Mouse (Mus musculus): ENCODE results near the gene Ehf.

Ehf gene

DNA sequence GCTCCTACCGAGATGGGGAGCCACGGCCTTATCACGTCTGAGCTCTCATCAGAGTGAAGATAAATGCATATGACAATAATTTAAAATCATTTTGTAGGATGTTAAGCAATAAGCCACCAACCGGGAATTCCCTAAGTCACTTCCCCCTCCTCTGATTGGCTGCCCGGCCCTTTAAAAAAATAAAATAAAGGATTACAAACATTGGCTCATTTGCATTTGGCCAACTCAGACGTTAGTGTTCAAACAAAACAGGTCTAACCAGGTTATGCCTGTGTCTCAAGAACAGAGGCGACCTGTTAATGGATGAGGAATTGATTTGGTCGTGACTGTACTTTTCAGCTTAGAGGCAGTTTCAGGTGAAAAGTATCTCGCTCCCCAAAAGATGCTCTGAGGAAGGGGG is at the start of gene Ehf:
TSS of gene Ehf (minus strand) at position 147 of the 400 bp plus-strand sequence.
- no peak for DNase-seq (ENCODE audit: low spot score)

DNA sequence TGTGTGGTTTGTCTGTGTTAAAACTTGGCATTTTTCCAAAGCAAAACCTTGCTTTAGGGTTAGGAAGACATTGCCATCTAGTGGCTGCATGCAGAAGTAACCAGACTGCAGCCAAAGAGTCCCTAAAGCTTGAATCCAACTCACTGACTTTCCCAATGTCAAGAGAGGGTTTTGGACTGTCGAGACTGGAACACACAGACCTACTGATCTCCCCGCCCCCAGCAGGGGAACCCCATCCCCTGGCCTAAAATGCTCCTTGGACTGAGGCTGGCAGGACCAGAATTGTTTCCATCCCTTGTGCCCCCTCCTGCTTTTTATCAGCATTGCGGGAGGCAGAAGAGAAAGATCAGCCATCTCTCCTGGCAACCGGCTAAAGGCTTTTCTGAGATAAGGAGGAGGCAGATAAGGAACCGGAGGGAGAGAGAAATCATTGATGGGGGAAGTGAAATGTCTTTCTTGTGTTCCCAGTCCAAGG is 44.4 kb upstream of the Ehf start:
- DNase-seq (ENCODE audit: low spot score) = peak; percentile 33

DNA sequence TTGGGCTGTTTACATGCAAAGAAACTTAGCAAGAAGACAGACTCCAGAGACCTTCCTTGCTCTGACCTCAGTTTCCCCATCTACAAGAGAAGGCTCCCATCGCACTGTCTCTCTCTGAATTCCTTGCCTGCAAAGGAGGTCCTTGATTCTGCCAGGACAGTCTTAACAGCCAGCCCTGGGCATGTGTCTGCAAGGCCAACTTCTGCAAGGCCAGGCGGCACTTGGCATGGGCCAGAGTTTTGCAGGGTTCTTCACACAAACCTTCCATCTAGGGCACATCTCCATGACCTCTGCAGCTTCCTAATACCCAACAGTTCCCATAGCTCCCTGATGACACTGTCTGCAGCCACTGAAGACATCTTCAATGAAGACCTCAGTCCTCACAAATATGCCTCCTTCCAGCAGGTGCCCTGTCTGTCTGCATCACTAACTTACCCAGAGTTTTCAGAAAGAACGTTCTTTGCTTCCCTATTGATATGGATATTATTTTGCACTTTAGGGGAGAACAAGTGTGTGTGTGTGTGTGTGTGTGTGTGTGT is 43.7 kb upstream of the Ehf start:
- no peak for DNase-seq (ENCODE audit: low spot score)

DNA sequence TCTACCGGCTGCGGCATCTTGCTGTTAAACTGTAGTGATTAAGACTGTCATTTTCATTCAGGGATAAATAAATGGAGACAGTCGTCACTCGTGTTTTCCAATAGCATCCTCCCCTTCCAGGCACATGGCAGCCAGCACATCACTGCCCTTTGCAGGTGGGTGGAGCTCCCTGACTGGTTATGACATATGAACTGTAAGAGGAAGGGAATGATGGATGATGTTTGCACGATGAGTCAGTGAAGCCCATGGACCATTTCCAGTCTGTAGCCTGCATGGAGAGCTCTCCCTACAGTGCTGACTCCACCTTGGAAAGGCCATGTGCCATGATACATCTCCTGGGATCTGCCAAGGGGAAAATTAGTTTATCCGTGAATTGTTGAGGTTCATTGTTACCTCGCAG is 40.5 kb upstream of the Ehf start:
- DNase-seq (ENCODE audit: low spot score) = no peak

DNA sequence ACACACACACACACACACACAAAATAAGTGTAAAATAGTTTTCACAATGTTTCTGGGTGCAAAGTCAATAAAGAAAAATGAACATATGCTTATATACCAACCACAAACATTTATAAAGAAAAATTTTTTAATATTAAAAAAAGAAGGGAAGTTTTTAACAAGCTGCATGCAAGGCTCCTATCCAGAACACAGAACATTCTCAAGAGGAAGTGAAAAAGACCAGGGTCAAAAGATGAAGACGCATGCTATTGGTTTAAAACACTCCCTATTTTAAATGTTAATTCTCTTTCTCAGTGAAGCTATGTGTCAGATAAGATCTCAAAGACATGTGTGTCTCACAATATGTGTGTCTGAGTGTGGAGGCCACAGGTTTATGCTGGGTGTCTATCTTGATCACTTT is 39.0 kb upstream of the Ehf start:
- DNase-seq (ENCODE audit: low spot score) = no peak

DNA sequence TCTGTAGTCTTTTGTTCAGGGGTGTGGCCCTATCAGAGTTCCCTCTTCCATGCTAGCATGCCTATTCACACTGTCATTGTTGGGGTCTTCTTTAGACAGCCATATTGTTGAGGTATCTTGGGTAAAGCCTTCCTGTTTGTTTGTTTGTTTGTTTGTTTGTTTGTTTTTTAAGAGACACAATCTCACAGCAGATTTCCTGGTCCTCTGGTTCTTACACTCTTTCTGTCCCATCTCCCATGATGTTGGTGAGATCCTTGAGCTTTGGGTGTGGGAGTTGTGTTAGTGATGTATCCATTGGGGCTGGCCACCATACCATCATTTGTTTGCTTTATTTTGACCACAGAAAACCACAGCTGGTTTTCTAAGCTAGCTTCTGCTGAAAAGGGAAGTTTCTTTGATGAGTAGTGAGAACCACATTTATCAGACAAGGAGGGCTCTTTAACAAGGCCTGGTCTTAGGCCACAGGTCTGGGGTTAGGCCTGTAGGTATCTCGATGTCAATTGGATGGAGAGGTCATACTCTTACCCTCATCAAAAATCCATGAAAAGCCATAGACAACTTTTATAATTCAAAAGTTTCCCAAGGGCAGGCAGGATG is 38.4 kb upstream of the Ehf start:
- no peak for DNase-seq (ENCODE audit: low spot score)

DNA sequence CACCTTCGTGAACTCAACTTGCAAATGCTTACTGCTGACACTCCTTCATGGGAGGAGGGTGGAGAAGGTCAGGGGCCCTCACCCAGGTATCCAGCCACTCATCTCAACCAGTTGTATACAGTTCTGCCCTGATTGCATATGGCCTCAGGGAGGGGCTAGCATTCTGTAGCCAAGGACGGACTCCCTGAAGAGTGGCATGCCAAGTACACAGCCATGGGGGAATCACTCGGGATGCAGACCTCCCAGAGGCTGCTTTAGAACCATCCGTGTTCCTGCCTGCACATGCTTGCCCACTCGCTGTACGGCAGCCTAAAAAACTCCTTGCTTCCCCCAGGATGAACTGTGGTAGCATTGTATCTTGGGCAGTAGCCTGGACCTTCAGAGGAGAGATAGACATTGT is 35.6 kb upstream of the Ehf start:
- DNase-seq (ENCODE audit: low spot score) = no peak

DNA sequence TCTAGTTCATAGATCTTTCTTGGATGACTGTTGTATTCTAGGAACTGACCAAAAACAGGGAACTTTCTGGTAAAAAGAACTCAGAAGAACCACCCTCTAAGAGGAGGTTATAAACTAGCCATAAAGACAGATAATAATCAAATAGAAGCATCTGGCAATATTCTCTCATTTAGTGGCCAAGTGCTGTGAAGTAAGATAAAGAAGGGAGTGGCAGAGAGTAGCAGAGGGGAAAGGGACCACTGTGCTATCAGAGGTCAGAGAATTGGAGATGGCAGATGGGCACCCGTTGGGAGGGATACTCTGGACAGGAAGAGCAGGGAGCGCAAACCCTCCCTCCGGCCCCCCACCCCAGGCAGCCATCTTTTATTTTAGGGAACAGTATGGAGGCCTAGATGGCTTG is 34.3 kb upstream of the Ehf start:
- DNase-seq (ENCODE audit: low spot score) = no peak

DNA sequence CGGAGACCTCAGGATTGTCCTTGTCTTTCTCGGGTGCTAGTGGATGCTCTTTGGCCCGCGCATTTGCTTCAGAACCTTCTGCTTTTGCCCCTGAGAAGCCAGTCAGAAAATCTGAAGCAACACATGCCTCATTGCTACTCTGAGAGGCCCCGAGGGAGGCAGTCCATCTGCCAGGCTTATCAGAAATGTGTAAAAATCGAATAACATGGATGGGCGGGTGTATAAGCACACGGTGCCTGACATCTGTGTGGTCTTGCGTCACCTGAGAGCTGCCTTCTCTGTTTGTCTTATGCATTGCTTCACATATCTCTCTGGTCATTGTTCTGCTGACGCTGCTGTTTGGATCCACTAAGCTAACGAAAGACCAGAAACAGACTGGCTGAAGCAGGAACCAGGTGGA is 33.5 kb upstream of the Ehf start:
- DNase-seq (ENCODE audit: low spot score) = no peak

DNA sequence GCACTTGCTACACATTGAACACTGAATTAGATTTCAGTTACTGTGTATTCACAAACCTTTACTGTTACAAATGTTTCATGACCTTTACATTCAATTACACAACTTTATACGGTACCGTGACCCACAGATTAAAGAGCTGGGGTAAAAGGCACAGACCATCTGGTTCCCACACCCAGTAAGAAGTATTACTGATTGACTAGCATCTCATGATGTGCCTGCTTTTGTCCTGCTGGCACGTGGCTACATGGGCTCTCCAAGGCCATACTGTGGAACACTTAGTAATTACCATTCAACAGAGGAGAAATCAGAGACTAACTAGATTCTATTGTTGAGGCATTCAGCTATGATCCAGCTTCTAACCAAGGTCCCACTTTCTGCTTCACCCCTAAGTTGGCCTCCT is 32.9 kb upstream of the Ehf start:
- DNase-seq (ENCODE audit: low spot score) = no peak

DNA sequence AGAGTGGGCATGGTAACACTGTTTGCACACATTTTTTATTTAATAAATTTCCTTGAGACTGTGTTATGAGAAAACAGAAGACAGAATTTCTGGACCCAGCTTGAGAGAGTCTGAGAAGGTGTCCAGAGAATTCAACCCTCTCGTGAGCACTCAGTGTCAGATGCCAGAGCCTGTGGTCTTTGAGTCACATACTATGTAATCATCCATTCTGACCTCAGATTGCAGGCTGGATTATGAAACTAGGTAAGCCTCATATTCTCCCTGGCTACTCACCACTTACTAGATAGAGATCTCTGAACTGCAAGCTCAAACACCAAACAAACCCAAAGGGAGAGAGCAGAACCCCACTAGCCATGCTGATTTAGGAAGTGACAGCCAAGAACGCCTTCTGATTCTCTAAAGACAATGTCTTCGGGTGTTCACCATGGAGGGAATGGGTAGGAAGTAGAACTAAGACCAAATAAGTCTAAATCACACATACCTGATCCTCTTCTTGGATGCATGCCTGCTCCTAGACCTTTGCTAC is 28.7 kb upstream of the Ehf start:
- DNase-seq (ENCODE audit: low spot score) = no peak

DNA sequence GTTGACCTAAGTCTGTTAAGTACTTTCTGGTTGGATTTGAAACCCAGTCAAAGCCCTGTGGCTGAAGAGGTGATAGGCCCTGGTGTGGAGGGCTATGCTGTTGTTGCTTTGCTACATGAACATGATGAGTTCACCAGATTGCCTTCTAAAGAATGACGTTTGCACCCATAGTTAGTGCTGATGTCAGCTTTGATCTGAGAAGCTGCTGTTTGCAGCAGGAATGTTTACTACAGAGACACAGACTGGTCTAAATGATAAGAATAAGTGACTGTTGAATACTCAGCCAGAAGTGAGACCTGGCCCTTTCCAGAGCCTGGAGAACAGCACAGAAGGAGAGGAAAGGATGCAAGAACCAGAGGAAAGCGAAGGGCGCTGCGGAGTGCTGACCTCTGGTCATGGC is 25.7 kb upstream of the Ehf start:
- DNase-seq (ENCODE audit: low spot score) = no peak

DNA sequence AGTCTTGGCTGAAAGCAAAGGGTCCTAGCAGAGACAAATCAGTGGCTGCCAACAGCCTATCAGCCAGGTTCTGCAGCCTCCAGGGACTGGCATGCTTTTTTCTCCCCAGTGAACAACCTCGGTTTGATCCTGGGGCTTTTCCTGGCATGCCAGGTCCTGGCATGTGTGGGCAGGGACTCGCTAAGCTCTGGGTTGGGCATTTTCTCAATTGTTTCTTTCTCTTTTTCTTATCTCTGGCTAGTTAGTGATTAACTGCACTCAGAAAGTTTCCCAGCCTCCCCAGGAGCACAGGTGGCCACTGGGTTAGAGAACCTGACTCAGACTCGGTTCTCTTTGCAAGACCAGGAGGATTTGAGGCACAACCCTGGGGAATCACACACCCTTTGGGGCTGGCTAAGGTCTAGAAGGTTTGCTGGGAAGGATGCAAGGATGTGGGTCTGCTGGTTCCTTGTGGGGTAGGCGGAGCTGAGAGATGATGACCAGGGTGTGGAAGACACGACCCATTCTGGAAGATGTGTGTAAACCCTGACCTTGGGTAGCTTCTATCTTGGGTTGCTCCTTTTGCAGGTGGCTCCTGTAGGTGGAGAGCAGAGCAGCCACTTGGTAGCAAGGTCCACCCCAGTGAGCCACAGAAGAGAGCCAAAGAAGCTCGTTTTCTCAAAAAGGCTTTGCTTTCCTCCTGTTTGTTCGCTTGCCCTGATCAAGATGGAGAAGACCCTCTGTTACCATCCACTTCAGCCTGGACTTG is 22.4 kb upstream of the Ehf start:
- DNase-seq (ENCODE audit: low spot score) = no peak

DNA sequence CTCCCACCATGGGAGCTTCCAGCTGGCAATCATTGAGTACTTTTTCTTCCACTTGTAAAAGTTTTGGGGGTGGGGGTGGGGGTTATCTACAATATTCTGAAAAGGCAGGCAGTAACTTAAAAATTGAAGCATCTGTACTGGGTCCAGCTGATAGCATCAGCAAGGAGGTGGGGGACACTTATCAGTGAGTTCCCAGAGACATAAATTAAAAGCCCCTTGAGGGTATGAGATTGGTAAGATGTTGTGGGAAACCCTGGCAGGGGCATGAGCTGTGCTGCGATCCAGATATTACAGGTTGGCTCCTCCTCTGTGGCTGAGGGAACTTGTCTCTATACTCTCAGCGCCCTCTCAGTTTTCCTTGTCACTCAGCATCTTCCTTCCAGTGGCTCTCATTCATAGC is 21.2 kb upstream of the Ehf start:
- no peak for DNase-seq (ENCODE audit: low spot score)

DNA sequence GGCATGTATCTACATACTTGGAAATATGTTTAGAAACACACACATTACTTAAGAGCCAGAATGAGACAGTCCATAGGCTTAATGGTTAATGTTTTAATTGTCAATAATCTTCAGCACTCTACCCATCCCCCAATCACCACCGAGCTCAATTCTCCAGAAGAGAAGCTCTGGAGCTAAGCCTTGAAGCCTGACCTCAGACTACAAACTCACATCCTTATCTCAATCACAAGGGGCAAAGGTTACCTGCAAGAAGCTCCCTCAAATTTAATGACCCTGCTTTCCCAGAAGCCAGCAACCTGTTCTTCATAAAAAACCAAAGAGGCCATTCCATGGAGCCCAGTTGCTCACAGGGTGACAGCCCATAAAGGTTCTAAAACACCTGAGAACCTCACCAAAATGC is 19.1 kb upstream of the Ehf start:
- no peak for DNase-seq (ENCODE audit: low spot score)

DNA sequence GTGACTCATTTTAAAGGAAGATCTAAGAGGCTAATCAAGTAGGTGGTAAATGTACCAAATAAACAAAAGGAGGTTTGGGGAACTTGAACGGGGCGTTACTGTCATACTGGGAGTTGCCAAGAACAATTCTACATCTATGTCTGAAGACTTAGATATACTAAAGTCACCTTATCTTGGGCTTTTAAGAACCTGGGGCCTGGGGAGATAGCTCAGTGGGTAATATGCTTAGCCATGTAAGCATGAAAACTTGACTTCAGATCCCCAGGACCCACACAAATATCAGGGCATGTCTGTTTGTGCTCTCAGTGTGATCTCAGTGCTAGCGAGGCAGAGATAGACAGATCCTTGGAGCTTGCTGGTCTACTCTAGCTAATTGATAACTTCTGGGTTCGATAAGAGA is 18.6 kb upstream of the Ehf start:
- DNase-seq (ENCODE audit: low spot score) = no peak

DNA sequence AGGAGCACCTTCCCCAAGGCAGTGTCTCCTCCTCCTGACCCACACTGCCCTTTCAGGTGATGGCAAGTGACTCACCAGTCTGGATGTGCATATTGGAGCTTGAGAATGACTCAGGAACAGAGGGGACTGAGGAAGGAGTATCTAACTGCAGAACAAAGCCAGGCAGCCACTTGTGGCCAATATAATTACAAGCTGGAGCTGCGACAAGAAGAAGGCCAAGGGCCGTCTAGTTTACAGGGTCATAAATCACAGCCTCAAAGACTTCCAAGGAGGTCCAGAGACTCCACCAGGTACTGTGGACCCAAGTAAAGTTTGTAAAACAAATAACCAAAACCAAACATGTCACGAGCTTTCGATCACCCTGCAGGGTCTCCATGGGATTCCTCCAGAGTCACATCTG is 10.9 kb upstream of the Ehf start:
- no peak for DNase-seq (ENCODE audit: low spot score)

DNA sequence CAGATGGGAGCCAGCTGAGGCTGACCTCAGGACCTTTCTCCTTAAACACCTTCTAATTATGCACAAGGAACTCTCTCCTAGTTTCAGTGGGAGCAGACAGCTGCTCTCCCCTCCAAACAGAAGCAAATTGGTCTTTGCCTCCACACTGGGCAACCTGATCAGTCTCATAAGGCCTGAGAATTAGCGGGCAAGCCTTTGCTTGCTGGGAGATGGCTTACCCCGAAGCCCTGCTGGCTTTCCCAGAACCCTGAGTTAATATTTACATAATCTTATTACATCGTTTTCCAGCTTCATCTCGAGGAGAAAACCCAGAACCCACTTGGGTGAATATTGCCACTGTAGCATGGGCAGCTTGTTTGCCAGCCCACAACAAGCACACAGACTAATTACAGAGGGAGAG is 9.6 kb upstream of the Ehf start:
- no peak for DNase-seq (ENCODE audit: low spot score)

DNA sequence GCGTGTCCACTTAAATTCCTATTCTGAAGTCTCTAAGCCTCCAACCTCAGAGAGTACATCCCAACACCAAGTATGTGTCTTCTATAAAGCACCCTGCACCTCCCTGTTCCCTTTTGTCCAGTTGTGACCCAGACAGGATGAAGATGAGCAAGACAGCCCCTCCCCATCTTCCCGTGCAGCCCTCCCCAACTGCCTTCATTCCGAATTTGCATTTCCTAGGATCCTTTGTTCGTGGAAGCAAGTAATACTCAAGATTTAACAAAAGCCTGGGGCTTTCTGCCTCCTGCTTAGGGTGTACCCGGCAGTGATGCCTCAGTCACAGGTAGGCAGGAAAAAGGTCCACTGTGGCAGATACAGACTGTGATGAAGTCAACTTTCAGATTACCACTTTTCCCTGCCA is 7.6 kb upstream of the Ehf start:
- DNase-seq (ENCODE audit: low spot score) = no peak

DNA sequence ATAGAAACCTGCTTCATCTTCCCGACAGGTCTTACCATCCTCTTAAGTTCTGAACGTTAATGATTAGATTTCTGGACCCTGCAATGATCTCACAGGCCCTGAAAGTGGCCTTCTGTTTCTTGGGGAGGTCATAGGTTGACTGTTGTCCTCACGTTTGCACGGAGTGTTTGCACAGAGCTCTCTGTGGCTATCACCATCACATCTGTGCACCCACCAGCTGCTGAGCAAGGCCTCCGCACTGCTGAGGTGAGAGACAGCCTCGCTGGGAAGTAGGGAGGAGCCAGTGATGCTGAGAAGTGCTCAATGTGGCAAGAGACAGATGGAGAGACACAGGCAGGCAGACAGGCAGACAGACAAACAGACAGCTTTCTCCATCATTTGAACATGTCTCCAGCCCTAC is 3.6 kb upstream of the Ehf start:
- DNase-seq (ENCODE audit: low spot score) = no peak

DNA sequence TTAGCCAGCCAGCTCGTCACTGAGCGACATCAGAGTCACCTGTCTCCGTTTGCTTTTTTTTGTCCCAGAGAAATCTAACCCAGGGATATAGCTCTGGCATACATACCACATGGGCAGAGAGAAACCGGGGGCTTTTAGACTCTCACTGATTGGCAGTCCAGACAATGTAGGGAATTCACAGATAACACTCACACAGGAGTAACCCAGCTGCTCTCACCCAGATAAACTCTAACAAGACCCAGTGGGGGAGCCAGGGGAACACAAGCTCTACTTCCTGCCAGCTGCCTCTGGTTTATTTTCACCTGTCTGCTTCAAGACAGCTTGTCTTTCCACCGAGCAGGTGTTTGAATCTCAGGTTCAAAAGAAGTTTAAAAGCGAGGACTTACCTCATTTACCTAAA is 409 bp downstream of the Ehf start:
- DNase-seq (ENCODE audit: low spot score) = no peak

DNA sequence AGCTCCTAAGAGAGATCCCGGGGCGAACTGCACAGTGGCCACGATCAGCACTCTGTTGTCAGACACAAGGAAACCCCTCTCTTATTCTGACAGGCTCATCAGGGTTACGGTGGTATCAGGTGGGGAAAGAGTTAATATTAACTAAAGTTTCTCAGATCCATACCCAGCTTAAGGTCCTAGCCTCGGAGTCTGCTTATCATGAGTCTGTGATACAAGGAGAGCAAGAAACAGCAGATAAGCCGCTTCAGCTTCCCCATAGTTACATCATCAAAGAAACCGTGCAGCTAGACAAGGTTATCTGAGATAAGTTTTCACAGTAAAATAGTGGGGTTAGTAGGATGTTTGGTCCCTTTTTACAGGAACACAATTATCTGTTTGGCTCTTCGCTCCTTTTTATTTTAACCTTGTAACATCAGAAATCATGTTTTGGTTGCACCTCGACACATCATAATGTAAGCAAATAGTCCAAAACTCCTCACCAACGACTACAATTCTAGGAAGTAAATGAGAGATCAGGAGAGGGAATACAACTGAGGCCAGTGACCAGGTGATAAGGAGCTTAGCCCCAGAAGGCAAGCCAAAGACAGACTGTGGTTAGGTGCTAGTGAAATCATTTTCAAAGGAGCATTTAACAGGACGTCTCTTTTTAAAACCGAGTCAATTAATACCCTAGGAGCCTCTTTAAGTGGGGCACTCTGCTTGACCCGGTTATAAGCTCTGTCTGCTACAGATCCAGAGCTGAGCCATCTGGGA is 4.2 kb downstream of the Ehf start:
- no peak for DNase-seq (ENCODE audit: low spot score)

DNA sequence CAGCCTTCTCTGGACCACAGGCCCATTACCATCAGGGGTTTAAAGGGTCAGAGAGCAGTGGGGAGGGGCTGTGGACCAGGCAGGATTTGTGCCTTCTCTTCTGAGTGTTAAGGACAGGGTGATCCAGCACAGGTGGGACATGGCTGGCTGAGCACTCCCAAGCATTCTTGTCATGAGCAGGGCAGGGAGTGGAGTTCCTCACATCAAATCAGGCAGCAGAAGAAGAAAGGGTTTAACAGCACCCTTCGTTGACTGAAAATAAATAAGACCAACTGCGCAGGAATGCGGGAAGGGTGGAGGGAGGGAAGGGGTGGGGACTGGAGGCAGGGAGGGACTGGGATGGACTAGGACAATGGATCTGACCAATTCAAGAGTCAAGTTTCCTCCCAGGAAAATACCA is 8.6 kb downstream of the Ehf start:
- DNase-seq (ENCODE audit: low spot score) = no peak
